ENCODE assay signal across 24 mouse cellular contexts in the genomic region with DNA sequence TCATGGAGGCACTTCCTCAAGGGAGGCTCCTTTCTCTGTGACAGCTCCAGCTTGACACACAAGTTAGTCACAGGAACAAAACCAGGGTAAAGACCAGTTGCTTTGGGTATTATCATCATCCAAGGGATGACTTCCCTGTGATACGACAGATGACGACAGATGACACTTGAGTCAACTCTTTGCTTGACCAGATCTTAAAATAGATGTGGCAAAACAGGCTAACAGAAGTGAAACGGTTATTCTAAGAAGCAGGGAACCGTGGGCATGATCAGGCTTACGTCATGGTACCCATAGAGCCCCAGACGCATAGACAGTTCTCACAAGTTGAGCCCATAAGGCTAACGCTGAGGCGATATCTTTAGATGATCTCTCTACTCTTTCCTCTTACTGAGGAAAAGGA.
A peak's percentile ranks its signal among the peaks of the same experiment; 100 is the strongest.
DNase-seq lines count a peak whose midpoint lies in the region; ATAC-seq lines count a peak whose summit lies in the region.
"Had no signal": no experiment of that assay in that cellular context is flagged by ENCODE, and none has a peak within 500 bp of the region (broad histone marks: within the 10 kb centered on the region; RNA-seq: fewer than 3 reads in every experiment).

No protein-coding gene starts in this region.

- peak overlapping the region; percentile 10; the same call in 1 of the 2 replicates for H3K27ac ChIP-seq in macrophage
- no peak overlapping the region for H3K27ac ChIP-seq in heart, embryonic 11.5 days (ENCODE audit: low read depth, low read length)
- no peak overlapping the region for H3K27ac ChIP-seq in forebrain, embryonic 12.5 days
- H3K27ac ChIP-seq: forebrain, embryonic 10.5 days; heart, embryonic 13.5 days; hindbrain, embryonic 15.5 days had no signal

- H3K4me3 ChIP-seq in macrophage (ENCODE audit: inconsistent target): no peak overlapping the region
- no peak overlapping the region for H3K4me3 ChIP-seq in heart, embryonic 11.5 days (ENCODE audit: low read depth, low read length)
- no peak overlapping the region for H3K4me3 ChIP-seq in forebrain, embryonic 12.5 days (replicated peaks)
- H3K4me3 ChIP-seq: forebrain, embryonic 10.5 days; heart, embryonic 13.5 days; hindbrain, embryonic 15.5 days had no signal

- no peaks in the 10 kb centered on the region for H3K36me3 ChIP-seq in macrophage (ENCODE audit: inconsistent target)
- no peaks in the 10 kb centered on the region for H3K36me3 ChIP-seq in splenic B cell, adult 2 months (ENCODE audit: control insufficient read depth, insufficient read depth, low read length, poor library complexity, severe bottlenecking)
- no peaks in the 10 kb centered on the region for H3K36me3 ChIP-seq in heart, embryonic 11.5 days (ENCODE audit: control insufficient read depth, insufficient read depth, low read length)
- H3K36me3 ChIP-seq in forebrain, embryonic 12.5 days (replicated peaks): no peaks in the 10 kb centered on the region
- H3K36me3 ChIP-seq: forebrain, embryonic 10.5 days; heart, embryonic 13.5 days; hindbrain, embryonic 15.5 days had no signal

- H3K4me2 ChIP-seq in heart, embryonic 11.5 days: no peak overlapping the region
- no peak overlapping the region for H3K4me2 ChIP-seq in forebrain, embryonic 12.5 days
- H3K4me2 ChIP-seq: heart, embryonic 13.5 days; hindbrain, embryonic 15.5 days had no signal

- ATAC-seq in monocyte, adult 5-6 weeks (replicated peaks; ENCODE audit: insufficient number of reproducible peaks, low FRiP score, low TSS enrichment, poor library complexity, severe bottlenecking): peak; percentile 90
- no peak for ATAC-seq in heart, embryonic 11.5 days (replicated peaks; ENCODE audit: insufficient number of reproducible peaks, low FRiP score, low TSS enrichment)
- ATAC-seq in forebrain, embryonic 12.5 days (ENCODE audit: low FRiP score): no peak
- ATAC-seq: forebrain, embryonic 14.5 days; forebrain, postnatal 0 days had no signal

- no peak overlapping the region for H3K9ac ChIP-seq in heart, embryonic 11.5 days (ENCODE audit: low read depth, low read length)
- H3K9ac ChIP-seq in forebrain, embryonic 12.5 days: no peak overlapping the region
- H3K9ac ChIP-seq: forebrain, postnatal 0 days; heart, embryonic 13.5 days; hindbrain, embryonic 15.5 days had no signal

- H3K27me3 ChIP-seq in splenic B cell, adult 2 months (ENCODE audit: control insufficient read depth, insufficient read depth, low read length, poor library complexity, severe bottlenecking): no peaks in the 10 kb centered on the region; the same call in 1 of the 2 replicates
- no peaks in the 10 kb centered on the region for H3K27me3 ChIP-seq in heart, embryonic 11.5 days (ENCODE audit: control insufficient read depth, insufficient read depth, low read length)
- no peaks in the 10 kb centered on the region for H3K27me3 ChIP-seq in forebrain, embryonic 12.5 days
- H3K27me3 ChIP-seq: heart, embryonic 13.5 days; hindbrain, embryonic 15.5 days had no signal

- DNase-seq in layer of hippocampus, adult 9-11 months: peak; percentile 69
- no peak for DNase-seq in layer of hippocampus, adult 9-10 months (ENCODE audit: low spot score)
- DNase-seq in splenic B cell, adult 2 months (ENCODE audit: low read depth, low spot score): peak; percentile 54
- no peak for DNase-seq in kidney, postnatal 25 days
- DNase-seq: adrenal gland, adult 2 months; adrenal gland, postnatal 25 days; cerebellum, adult 11-12 months; cerebellum, adult 8-10 months; cerebellum, postnatal 10 days; cerebellum, postnatal 36 days; forebrain, postnatal 0 days; gastrocnemius, postnatal 10 days; gastrocnemius, postnatal 36 days; heart, adult 11 months; heart, postnatal 14 days; heart, postnatal 4 days had no signal

- H3K9me3 ChIP-seq in heart, embryonic 11.5 days (replicated peaks; ENCODE audit: control insufficient read depth, low read length): no peaks in the 10 kb centered on the region
- no peaks in the 10 kb centered on the region for H3K9me3 ChIP-seq in forebrain, embryonic 12.5 days
- H3K9me3 ChIP-seq: forebrain, embryonic 10.5 days; heart, embryonic 13.5 days; hindbrain, embryonic 15.5 days had no signal

- WGBS in macrophage (ENCODE audit: missing documents): 27% methylated on average over 8 of the region's 8 CpGs
- whole genome bisulfite sequencing in heart, embryonic 11.5 days (ENCODE audit: insufficient replicate concordance): 75% methylated on average over 8 of the region's 8 CpGs
- WGBS in forebrain, embryonic 12.5 days: 99% methylated on average over 8 of the region's 8 CpGs

- no peaks in the 10 kb centered on the region for H3K79me2 ChIP-seq in macrophage (ENCODE audit: inconsistent target)

- peaks cover 10% of the 10 kb centered on the region for H3K4me1 ChIP-seq in heart, embryonic 11.5 days (ENCODE audit: control insufficient read depth, insufficient read depth, low read length)
- peaks cover 10% of the 10 kb centered on the region for H3K4me1 ChIP-seq in forebrain, embryonic 12.5 days

Comparison
In these comparisons a context has a peak if more than half of its experiments do, and no peak if none do; other contexts are left out.
1. DNase-seq: peak in layer of hippocampus, adult 9-11 months (single experiment) and splenic B cell, adult 2 months (single experiment); none in layer of hippocampus, adult 9-10 months (single experiment) and kidney, postnatal 25 days (0 of 2).